Mouse (Mus musculus): Measurements from ENCODE around the gene Fam32a. TPM values are rescaled to one million over a fixed set of nuclear protein-coding genes. Genes with fewer than 3 reads are reported as not detected.
A peak's percentile ranks its signal among the peaks of the same experiment; 100 is the strongest.

Fam32a gene
- polyA plus RNA-seq, 1 experiment from 2014 or later, result 111 TPM

- Histone ChIP-seq H3K4me3 (ENCODE audit: low read depth, low read length) (no peak overlapping the region), H3K36me3 (ENCODE audit: control insufficient read depth, insufficient read depth, low read length) (no peaks in the 10 kb centered on the region), H3K4me1 (ENCODE audit: control insufficient read depth, insufficient read depth, low read length) (no peaks in the 10 kb centered on the region), H3K4me2 (ENCODE audit: low read length) (no peak overlapping the region), H3K9ac (ENCODE audit: low read depth, low read length) (no peak overlapping the region), H3K9me3 (replicated peaks; ENCODE audit: control insufficient read depth, low read length, poor library complexity, severe bottlenecking) (no peaks in the 10 kb centered on the region), H3K27me3 (ENCODE audit: control insufficient read depth, insufficient read depth, low read depth, low read length) (no peaks in the 10 kb centered on the region), H3K27ac (ENCODE audit: low read length) (0 out of 2 replicates have a peak overlapping the region, but pooled peaks have one; percentile 52)
- no peak for ATAC-seq
- 88% methylated on average over 15 of the region's 15 CpGs for WGBS
Observed at GRCm38 (mm10) chr8:72268356-72268755, 48.8 kb downstream of the Fam32a start.

GRCm38 (mm10) chr8:72270606-72271005 is 51.1 kb downstream of the Fam32a start:
- Histone ChIP-seq H3K4me3 (ENCODE audit: low read depth, low read length) (no peak overlapping the region), H3K9ac (ENCODE audit: low read depth, low read length) (no peak overlapping the region), H3K27me3 (ENCODE audit: control insufficient read depth, insufficient read depth, low read depth, low read length) (no peaks in the 10 kb centered on the region), H3K36me3 (ENCODE audit: control insufficient read depth, insufficient read depth, low read length) (no peaks in the 10 kb centered on the region), H3K4me1 (ENCODE audit: control insufficient read depth, insufficient read depth, low read length) (no peaks in the 10 kb centered on the region), H3K4me2 (ENCODE audit: low read length) (no peak overlapping the region), H3K9me3 (replicated peaks; ENCODE audit: control insufficient read depth, low read length, poor library complexity, severe bottlenecking) (no peaks in the 10 kb centered on the region), H3K27ac (ENCODE audit: low read length) (no peak overlapping the region)
- ATAC-seq, result no peak
- 89% methylated on average over 12 of the region's 12 CpGs for WGBS

GRCm38 (mm10) chr8:72271051-72271660 is 51.6 kb downstream of the Fam32a start:
- no peaks in the 10 kb centered on the region for H3K36me3 ChIP-seq (ENCODE audit: control insufficient read depth, insufficient read depth, low read length)
- no peak for ATAC-seq
- no peaks in the 10 kb centered on the region for H3K27me3 ChIP-seq (ENCODE audit: control insufficient read depth, insufficient read depth, low read depth, low read length)
- H3K4me3 ChIP-seq (ENCODE audit: low read depth, low read length), result no peak overlapping the region
- no peak overlapping the region for H3K4me2 ChIP-seq (ENCODE audit: low read length)
- no peak overlapping the region for H3K27ac ChIP-seq (ENCODE audit: low read length)
- no peaks in the 10 kb centered on the region for H3K9me3 ChIP-seq (replicated peaks; ENCODE audit: control insufficient read depth, low read length, poor library complexity, severe bottlenecking)
- WGBS, result 80% methylated on average over 11 of the region's 11 CpGs
- no peaks in the 10 kb centered on the region for H3K4me1 ChIP-seq (ENCODE audit: control insufficient read depth, insufficient read depth, low read length)
- H3K9ac ChIP-seq (ENCODE audit: low read depth, low read length), result no peak overlapping the region

GRCm38 (mm10) chr8:72271691-72272090 is 52.2 kb downstream of the Fam32a start:
- Histone ChIP-seq H3K9ac (ENCODE audit: low read depth, low read length) (no peak overlapping the region), H3K4me2 (ENCODE audit: low read length) (no peak overlapping the region), H3K9me3 (replicated peaks; ENCODE audit: control insufficient read depth, low read length, poor library complexity, severe bottlenecking) (no peaks in the 10 kb centered on the region), H3K36me3 (ENCODE audit: control insufficient read depth, insufficient read depth, low read length) (no peaks in the 10 kb centered on the region), H3K27ac (ENCODE audit: low read length) (no peak overlapping the region), H3K27me3 (ENCODE audit: control insufficient read depth, insufficient read depth, low read depth, low read length) (no peaks in the 10 kb centered on the region), H3K4me3 (ENCODE audit: low read depth, low read length) (no peak overlapping the region), H3K4me1 (ENCODE audit: control insufficient read depth, insufficient read depth, low read length) (no peaks in the 10 kb centered on the region)
- WGBS, result 67% methylated on average over 3 of the region's 3 CpGs
- no peak for ATAC-seq

GRCm38 (mm10) chr8:72272361-72272760 is 52.8 kb downstream of the Fam32a start:
- H3K9me3 ChIP-seq (replicated peaks; ENCODE audit: control insufficient read depth, low read length, poor library complexity, severe bottlenecking), result no peaks in the 10 kb centered on the region
- H3K4me2 ChIP-seq (ENCODE audit: low read length), result no peak overlapping the region
- ATAC-seq, result peak; percentile 45; the same call in 1 of the 2 replicates
- H3K9ac ChIP-seq (ENCODE audit: low read depth, low read length), result no peak overlapping the region
- H3K4me3 ChIP-seq (ENCODE audit: low read depth, low read length), result no peak overlapping the region
- H3K27ac ChIP-seq (ENCODE audit: low read length), result no peak overlapping the region
- 23% methylated on average over 3 of the region's 3 CpGs for WGBS
- no peaks in the 10 kb centered on the region for H3K36me3 ChIP-seq (ENCODE audit: control insufficient read depth, insufficient read depth, low read length)
- H3K27me3 ChIP-seq (ENCODE audit: control insufficient read depth, insufficient read depth, low read depth, low read length), result no peaks in the 10 kb centered on the region
- H3K4me1 ChIP-seq (ENCODE audit: control insufficient read depth, insufficient read depth, low read length), result no peaks in the 10 kb centered on the region

GRCm38 (mm10) chr8:72273111-72273770 is 53.7 kb downstream of the Fam32a start:
- WGBS, result 69% methylated on average over 1 of the region's 1 CpGs
- Histone ChIP-seq H3K27ac (ENCODE audit: low read length) (no peak overlapping the region), H3K27me3 (ENCODE audit: control insufficient read depth, insufficient read depth, low read depth, low read length) (no peaks in the 10 kb centered on the region), H3K9ac (ENCODE audit: low read depth, low read length) (no peak overlapping the region), H3K9me3 (replicated peaks; ENCODE audit: control insufficient read depth, low read length, poor library complexity, severe bottlenecking) (no peaks in the 10 kb centered on the region), H3K4me3 (ENCODE audit: low read depth, low read length) (no peak overlapping the region), H3K36me3 (ENCODE audit: control insufficient read depth, insufficient read depth, low read length) (no peaks in the 10 kb centered on the region), H3K4me1 (ENCODE audit: control insufficient read depth, insufficient read depth, low read length) (no peaks in the 10 kb centered on the region), H3K4me2 (ENCODE audit: low read length) (no peak overlapping the region)
- no peak for ATAC-seq

- Histone ChIP-seq H3K27ac (ENCODE audit: low read length) (no peak overlapping the region), H3K4me1 (ENCODE audit: control insufficient read depth, insufficient read depth, low read length) (no peaks in the 10 kb centered on the region), H3K27me3 (ENCODE audit: control insufficient read depth, insufficient read depth, low read depth, low read length) (no peaks in the 10 kb centered on the region), H3K9me3 (replicated peaks; ENCODE audit: control insufficient read depth, low read length, poor library complexity, severe bottlenecking) (no peaks in the 10 kb centered on the region), H3K9ac (ENCODE audit: low read depth, low read length) (no peak overlapping the region), H3K4me2 (ENCODE audit: low read length) (no peak overlapping the region), H3K4me3 (ENCODE audit: low read depth, low read length) (no peak overlapping the region), H3K36me3 (ENCODE audit: control insufficient read depth, insufficient read depth, low read length) (no peaks in the 10 kb centered on the region)
- ATAC-seq, result no peak
- WGBS, result 77% methylated on average over 5 of the region's 5 CpGs
Observed at GRCm38 (mm10) chr8:72273807-72274206, 54.3 kb downstream of the Fam32a start.

Other genes with a start within 250 kb of the Fam32a start
- gene Cyp4f18, start 210.1 kb upstream of the Fam32a start, polyA plus RNA-seq (2015; fragmentation: Nextera tagmentation; extraction: Ambion mirVana), result 0.42 and 0.70 TPM in 2 replicates
- gene Olfr372, start 178.5 kb upstream of the Fam32a start, polyA plus RNA-seq (2015; fragmentation: Nextera tagmentation; extraction: Ambion mirVana), result not detected in 2 replicates
- not detected in 2 replicates for gene Olfr373, start 136.6 kb upstream of the Fam32a start, polyA plus RNA-seq (2015; fragmentation: Nextera tagmentation; extraction: Ambion mirVana)
- gene Olfr374, start 112.7 kb upstream of the Fam32a start, polyA plus RNA-seq (2015; fragmentation: Nextera tagmentation; extraction: Ambion mirVana), result 0.04 TPM in 1 of 2 replicates, not detected in the other
- 151 and 168 TPM in 2 replicates for gene Tpm4, start 84.8 kb upstream of the Fam32a start, polyA plus RNA-seq (2015; fragmentation: Nextera tagmentation; extraction: Ambion mirVana)
- gene Rab8a, start 58.5 kb upstream of the Fam32a start, polyA plus RNA-seq (2015; fragmentation: Nextera tagmentation; extraction: Ambion mirVana), result 84.5 and 96.5 TPM in 2 replicates
- gene Hsh2d, start 30.1 kb upstream of the Fam32a start, polyA plus RNA-seq (2015; fragmentation: Nextera tagmentation; extraction: Ambion mirVana), result not detected in 2 replicates
- gene Cib3, start 6.9 kb upstream of the Fam32a start, polyA plus RNA-seq (2015; fragmentation: Nextera tagmentation; extraction: Ambion mirVana), result 0.11 TPM in 1 of 2 replicates, not detected in the other
- gene Gm11034, start 6.1 kb upstream of the Fam32a start, polyA plus RNA-seq (2015; fragmentation: Nextera tagmentation; extraction: Ambion mirVana), result not detected in 2 replicates
- 288 and 297 TPM in 2 replicates for gene Ap1m1, start 20.3 kb downstream of the Fam32a start, polyA plus RNA-seq (2015; fragmentation: Nextera tagmentation; extraction: Ambion mirVana)
- gene Gm10282, start 85.5 kb downstream of the Fam32a start, polyA plus RNA-seq (2015; fragmentation: Nextera tagmentation; extraction: Ambion mirVana), result 9.7 and 11.3 TPM in 2 replicates
- gene Klf2, start 99.3 kb downstream of the Fam32a start, polyA plus RNA-seq (2015; fragmentation: Nextera tagmentation; extraction: Ambion mirVana), result 3.6 and 4.0 TPM in 2 replicates
- gene Eps15l1, start 201.7 kb downstream of the Fam32a start, polyA plus RNA-seq (2015; fragmentation: Nextera tagmentation; extraction: Ambion mirVana), result 56.4 and 57.9 TPM in 2 replicates
- gene Calr3, start 224.1 kb downstream of the Fam32a start, polyA plus RNA-seq (2015; fragmentation: Nextera tagmentation; extraction: Ambion mirVana), result 1.0 and 1.2 TPM in 2 replicates
- 17.5 and 20.2 TPM in 2 replicates for gene 1700030K09Rik, start 224.2 kb downstream of the Fam32a start, polyA plus RNA-seq (2015; fragmentation: Nextera tagmentation; extraction: Ambion mirVana)